In genomic region chr6:54165246-54165645, GRCm38 (mm10) we compare ENCODE assay signal across 14 mouse cellular contexts.
"Had no signal": no experiment of that assay in that cellular context is flagged by ENCODE, and none has a peak within 500 bp of the region (broad histone marks: within the 10 kb centered on the region; RNA-seq: fewer than 3 reads in every experiment).

No protein-coding gene starts in this region.

- H3K4me1 ChIP-seq: hindbrain, embryonic 15.5 days had no signal

- DNase-seq: gastrocnemius, postnatal 25 days; liver, embryonic 13.5 days had no signal

- H3K36me3 ChIP-seq: heart, embryonic 12.5 days; hindbrain, embryonic 13.5 days; hindbrain, embryonic 15.5 days; intestine, embryonic 15.5 days; limb, embryonic 10.5 days; limb, embryonic 12.5 days; liver, embryonic 13.5 days; liver, embryonic 15.5 days had no signal

- H3K9ac ChIP-seq: heart, embryonic 12.5 days; hindbrain, embryonic 13.5 days; hindbrain, embryonic 15.5 days; intestine, embryonic 15.5 days; limb, embryonic 12.5 days; liver, embryonic 13.5 days; liver, embryonic 15.5 days had no signal

- H3K4me3 ChIP-seq: gastrocnemius, adult 2 months; heart, adult 2 months; heart, embryonic 12.5 days; hindbrain, embryonic 13.5 days; hindbrain, embryonic 15.5 days; intestine, embryonic 15.5 days; layer of hippocampus, adult 2 months; left cerebral cortex, adult 2 months; limb, embryonic 10.5 days; limb, embryonic 12.5 days; liver, embryonic 13.5 days; liver, embryonic 15.5 days had no signal

- H3K27ac ChIP-seq: gastrocnemius, adult 2 months; heart, adult 2 months; hindbrain, embryonic 13.5 days; hindbrain, embryonic 15.5 days; intestine, embryonic 15.5 days; layer of hippocampus, adult 2 months; left cerebral cortex, adult 2 months; limb, embryonic 10.5 days; limb, embryonic 12.5 days; liver, embryonic 13.5 days; liver, embryonic 15.5 days had no signal

- H3K9me3 ChIP-seq: heart, embryonic 12.5 days; hindbrain, embryonic 13.5 days; hindbrain, embryonic 15.5 days; intestine, embryonic 15.5 days; limb, embryonic 10.5 days; limb, embryonic 12.5 days; liver, embryonic 13.5 days; liver, embryonic 15.5 days had no signal

- ATAC-seq: intestine, embryonic 15.5 days; intestine, postnatal 0 days had no signal
